Mouse (Mus musculus) layer of hippocampus, adult 11-12 months (tissue): Measurements from ENCODE around the gene Brat1.

ENCODE experiments used
- DNase-seq: peaks from one replicate; pipeline ENCODE4 v3.0.0; 2022; ENCODE audit warnings: low spot score

The Brat1 gene

GRCm38 (mm10) chr5:140748425-140748824 lies 43.6 kb downstream of the Brat1 start:
- no peak for DNase-seq

- DNase-seq = peak; percentile 76
Observed at GRCm38 (mm10) chr5:140749062-140749875, 44.5 kb downstream of the Brat1 start.

DNA sequence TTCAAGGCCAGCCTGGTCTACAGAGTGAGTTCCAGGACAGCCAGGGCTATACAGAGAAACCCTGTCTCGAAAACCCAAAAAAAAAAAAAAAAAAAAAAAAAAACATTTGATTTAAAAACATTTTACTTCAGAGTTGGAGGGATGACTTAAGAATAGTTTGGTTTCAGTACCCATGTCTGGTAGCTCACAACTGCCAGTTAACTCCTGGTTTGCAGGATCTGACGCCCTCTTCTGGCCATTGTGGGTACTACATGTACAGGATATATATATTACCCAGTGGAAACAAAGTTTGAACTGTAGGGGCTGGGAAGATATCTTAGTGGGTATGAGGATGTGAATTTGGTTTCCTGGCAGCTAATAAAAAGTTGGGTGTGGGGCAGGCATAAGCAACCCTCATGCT lies 46.1 kb downstream of the Brat1 start:
- peak; percentile 77 for DNase-seq

- no peak for DNase-seq
Observed at GRCm38 (mm10) chr5:140752041-140752440, 47.2 kb downstream of the Brat1 start.

- DNase-seq = no peak
Observed at GRCm38 (mm10) chr5:140752639-140753038, 47.8 kb downstream of the Brat1 start.

GRCm38 (mm10) chr5:140753223-140753622 lies 48.4 kb downstream of the Brat1 start:
- no peak for DNase-seq

DNA sequence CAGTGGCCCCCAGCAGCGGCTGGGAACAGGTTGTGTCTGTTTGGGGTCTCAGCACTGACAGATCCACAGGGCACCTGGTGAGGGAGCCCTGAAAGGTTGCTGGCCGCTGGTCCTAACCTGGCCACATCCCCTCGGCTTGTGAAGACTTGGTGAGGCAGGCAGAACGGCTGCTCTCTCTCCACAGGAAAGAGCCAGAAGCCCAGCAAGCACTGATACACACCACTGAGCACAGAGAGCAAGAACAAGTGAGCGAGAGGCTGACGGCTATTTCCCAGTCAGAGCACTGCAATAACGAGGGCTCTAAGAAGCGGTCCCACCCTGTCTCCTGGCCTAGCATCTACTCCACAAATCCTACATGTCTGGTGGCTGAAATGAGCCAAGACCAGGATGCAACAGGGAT lies 54.1 kb downstream of the Brat1 start:
- no peak for DNase-seq

DNA sequence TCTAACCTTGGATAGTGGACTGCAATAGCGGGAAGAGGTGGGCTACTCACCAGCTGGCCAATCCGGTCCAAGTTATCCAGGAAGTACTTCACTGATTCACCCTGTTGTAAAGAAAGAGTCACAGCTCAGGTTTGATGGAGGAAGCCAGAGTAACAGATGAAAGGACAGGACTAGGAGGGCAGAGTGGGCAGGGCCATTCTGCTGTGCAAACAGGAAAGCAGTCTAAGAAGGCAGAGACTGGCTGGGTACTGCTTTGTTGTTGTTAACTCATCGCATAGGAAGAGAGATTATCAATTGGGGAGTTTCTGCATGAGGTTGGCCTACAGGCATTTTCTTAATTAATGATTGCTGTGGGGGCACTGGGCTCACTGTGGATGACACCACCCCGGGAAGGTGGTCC lies 57.7 kb downstream of the Brat1 start:
- no peak for DNase-seq

DNA sequence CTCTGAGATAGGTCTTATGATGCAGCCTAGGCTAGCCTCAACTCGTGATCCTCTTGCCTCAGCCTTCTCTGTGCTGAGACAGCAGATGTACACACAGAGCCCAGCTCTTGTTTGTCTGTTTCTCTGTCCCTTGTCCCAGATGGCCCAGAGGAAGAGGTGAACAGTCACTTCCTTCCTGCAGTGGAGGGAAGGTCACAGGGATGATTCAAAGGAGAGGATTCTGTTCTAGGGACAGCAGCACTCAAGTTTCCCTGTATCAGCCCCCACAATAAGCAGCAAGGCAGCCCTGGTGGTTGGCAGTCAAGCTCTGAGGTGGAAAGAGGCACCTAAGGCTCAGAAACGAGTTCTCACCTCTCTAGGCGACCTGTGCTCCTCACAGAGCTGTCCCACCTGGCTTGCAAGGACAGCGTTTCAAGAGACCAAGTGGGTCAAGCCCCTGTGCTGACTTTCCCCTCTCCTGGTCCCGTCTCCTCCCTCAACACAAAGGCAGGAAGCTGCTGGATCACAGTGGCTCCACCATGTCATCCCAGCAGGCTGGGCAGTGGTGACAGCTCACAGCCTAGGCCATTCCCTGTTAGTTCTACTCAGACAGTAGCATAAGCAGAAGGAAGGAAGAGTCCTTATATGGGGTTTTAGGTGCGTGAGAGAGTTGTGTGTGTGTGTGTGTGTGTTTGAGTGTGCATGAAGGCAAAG lies 60.3 kb downstream of the Brat1 start:
- DNase-seq = no peak

- no peak for DNase-seq
Observed at GRCm38 (mm10) chr5:140766566-140766965, 61.8 kb downstream of the Brat1 start.

- peak; percentile 84 for DNase-seq
Observed at GRCm38 (mm10) chr5:140767704-140768141, 62.9 kb downstream of the Brat1 start.

- DNase-seq = peak; percentile 85
Observed at GRCm38 (mm10) chr5:140768333-140768732, 63.5 kb downstream of the Brat1 start.
